Mouse (Mus musculus) midbrain, embryonic 14.5 days (tissue): ENCODE results near the gene Farsb. TPM values are rescaled to one million over a fixed set of nuclear protein-coding genes. Genes with fewer than 3 reads are reported as not detected.

Experiments used
- ATAC-seq: fragments of 200-750 bp; cut with Nextera tagmentation; 2 replicates; pipeline ENCODE4 v1.8.0; 2017; ENCODE audit warnings: moderate number of reproducible peaks, moderate library complexity; ENCODE audit not compliant: low FRiP score, low TSS enrichment
- DNase-seq: peaks from one replicate; pipeline ENCODE4 v3.0.0-alpha.2; 2015
- H3K27ac ChIP-seq: fragments of 300-500 bp; sonication (generic); replicated peaks from 2 replicates; pipeline ENCODE4 v1.5.1; 2014; ENCODE audit warnings: mild to moderate bottlenecking, low read depth, low read length, moderate library complexity
- H3K27me3 ChIP-seq: fragments of 300-500 bp; sonication (generic); 2 replicates; pipeline ENCODE4 v1.6.1; 2014; ENCODE audit warnings: low read length, control low read depth, mixed read lengths; ENCODE audit not compliant: control insufficient read depth, insufficient read depth
- H3K36me3 ChIP-seq: fragments of 300-500 bp; sonication (generic); 2 replicates; pipeline ENCODE4 v1.6.1; 2014; ENCODE audit warnings: low read length, control low read depth; ENCODE audit not compliant: control insufficient read depth, insufficient read depth
- H3K4me1 ChIP-seq: fragments of 300-500 bp; sonication (generic); 2 replicates; pipeline ENCODE4 v1.6.1; 2014; ENCODE audit warnings: mild to moderate bottlenecking, antibody characterized with exemption, low read length, control low read depth; ENCODE audit not compliant: control insufficient read depth, insufficient read depth
- H3K4me2 ChIP-seq: fragments of 300-500 bp; sonication (generic); 2 replicates; pipeline ENCODE4 v1.6.1; 2014; ENCODE audit warnings: mild to moderate bottlenecking, low read length, moderate library complexity
- H3K4me3 ChIP-seq: fragments of 300-500 bp; sonication (generic); replicated peaks from 2 replicates; pipeline ENCODE4 v1.5.1; 2014; ENCODE audit warnings: low read depth, low read length
- H3K9ac ChIP-seq: fragments of 300-500 bp; sonication (generic); replicated peaks from 2 replicates; pipeline ENCODE4 v1.6.1; 2014; ENCODE audit warnings: mild to moderate bottlenecking, low read length, moderate library complexity
- H3K9me3 ChIP-seq: fragments of 300-500 bp; sonication (generic); 2 replicates; pipeline ENCODE4 v1.6.1; 2016; ENCODE audit warnings: low read length, control low read depth, mixed read lengths; ENCODE audit not compliant: control insufficient read depth
- WGBS: fragments of 180-500 bp; shearing (Covaris S2); extraction: QIAGEN DNeasy Blood & Tissue Kit; methylation state at CpG from one replicate; pipeline ENCODE4 v1.1.7; 2014; 5-methylcytosine and 5-hydroxymethylcytosine counted together
- polyA plus RNA-seq: library from polyadenylated mRNA; unstranded; fragments of >200 nt; fragmentation: Nextera tagmentation; extraction: Ambion mirVana; gene quantifications from 2 replicates; pipeline ENCODE4 v1.2.1, GENCODE M21; 2014

The Farsb gene
- polyA plus RNA-seq, 1 experiment from 2014 or later, result 168 TPM

- no peak for ATAC-seq
- Histone ChIP-seq H3K9ac (no peak overlapping the region), H3K4me1 (no peaks in the 10 kb centered on the region)
Measured at GRCm38 (mm10) chr1:78452544-78452943, 36.2 kb downstream of the Farsb start.

GRCm38 (mm10) chr1:78451070-78451854, 37.4 kb downstream of the Farsb start:
- Histone ChIP-seq H3K36me3 (peaks cover 43% of the 10 kb centered on the region), H3K27me3 (no peaks in the 10 kb centered on the region), H3K9me3 (no peaks in the 10 kb centered on the region), H3K4me2 (no peak overlapping the region), H3K9ac (no peak overlapping the region), H3K27ac (no peak overlapping the region), H3K4me1 (no peaks in the 10 kb centered on the region), H3K4me3 (no peak overlapping the region)
- WGBS, result 79% methylated on average over 12 of the region's 12 CpGs
- ATAC-seq (no peak), DNase-seq (no peak)

More at GRCm38 (mm10) chr1:78452544-78452943, 36.2 kb downstream of the Farsb start:
- Histone ChIP-seq H3K4me3 (no peak overlapping the region), H3K9me3 (no peaks in the 10 kb centered on the region), H3K27me3 (no peaks in the 10 kb centered on the region), H3K27ac (no peak overlapping the region), H3K4me2 (no peak overlapping the region), H3K36me3 (peaks cover 48% of the 10 kb centered on the region)
- WGBS, result 91% methylated on average over 6 of the region's 6 CpGs
- no peak for DNase-seq

- H3K4me3 ChIP-seq, result no peak overlapping the region
- no peaks in the 10 kb centered on the region for H3K4me1 ChIP-seq
- no peaks in the 10 kb centered on the region for H3K9me3 ChIP-seq
- no peak for DNase-seq
- ATAC-seq, result no peak
- no peaks in the 10 kb centered on the region for H3K27me3 ChIP-seq
- WGBS, result 60% methylated on average over 1 of the region's 1 CpGs
- H3K36me3 ChIP-seq, result peaks cover 45% of the 10 kb centered on the region
- no peak overlapping the region for H3K27ac ChIP-seq
- H3K9ac ChIP-seq, result no peak overlapping the region
- H3K4me2 ChIP-seq, result no peak overlapping the region
Measured at GRCm38 (mm10) chr1:78448091-78448490, 40.6 kb downstream of the Farsb start.

GRCm38 (mm10) chr1:78446742-78447141, 42.0 kb downstream of the Farsb start:
- Histone ChIP-seq H3K27ac (no peak overlapping the region), H3K4me1 (no peaks in the 10 kb centered on the region), H3K27me3 (no peaks in the 10 kb centered on the region), H3K9ac (no peak overlapping the region), H3K4me3 (no peak overlapping the region), H3K9me3 (no peaks in the 10 kb centered on the region), H3K36me3 (peaks cover 50% of the 10 kb centered on the region), H3K4me2 (no peak overlapping the region)
- no peak for ATAC-seq
- WGBS, result 94% methylated on average over 6 of the region's 6 CpGs
- no peak for DNase-seq

- Histone ChIP-seq H3K4me2 (no peak overlapping the region), H3K36me3 (peaks cover 48% of the 10 kb centered on the region), H3K27me3 (no peaks in the 10 kb centered on the region), H3K9ac (no peak overlapping the region), H3K4me1 (no peaks in the 10 kb centered on the region), H3K27ac (no peak overlapping the region), H3K4me3 (no peak overlapping the region), H3K9me3 (no peaks in the 10 kb centered on the region)
- ATAC-seq, result no peak
- DNase-seq, result no peak
- WGBS, result 91% methylated on average over 8 of the region's 8 CpGs
Measured at GRCm38 (mm10) chr1:78446232-78446631, 42.5 kb downstream of the Farsb start.

- H3K36me3 ChIP-seq, result peaks cover 45% of the 10 kb centered on the region
- no peaks in the 10 kb centered on the region for H3K27me3 ChIP-seq
- 96% methylated on average over 7 of the region's 7 CpGs for WGBS
- no peak overlapping the region for H3K4me2 ChIP-seq
- H3K9ac ChIP-seq, result no peak overlapping the region
- no peak overlapping the region for H3K27ac ChIP-seq
- H3K9me3 ChIP-seq, result no peaks in the 10 kb centered on the region
- ATAC-seq (no peak), DNase-seq (no peak)
- H3K4me1 ChIP-seq, result no peaks in the 10 kb centered on the region
- no peak overlapping the region for H3K4me3 ChIP-seq
Measured at GRCm38 (mm10) chr1:78443056-78443455, 45.6 kb downstream of the Farsb start.

- no peak for ATAC-seq
- Histone ChIP-seq H3K27ac (no peak overlapping the region), H3K4me3 (no peak overlapping the region), H3K4me2 (no peak overlapping the region), H3K9me3 (no peaks in the 10 kb centered on the region), H3K27me3 (no peaks in the 10 kb centered on the region), H3K4me1 (no peaks in the 10 kb centered on the region), H3K36me3 (peaks cover 45% of the 10 kb centered on the region), H3K9ac (no peak overlapping the region)
- 95% methylated on average over 8 of the region's 8 CpGs for WGBS
- DNase-seq, result no peak
Measured at GRCm38 (mm10) chr1:78440716-78441115, 48.0 kb downstream of the Farsb start.

GRCm38 (mm10) chr1:78437150-78437549, 51.5 kb downstream of the Farsb start:
- H3K36me3 ChIP-seq, result peaks cover 17% of the 10 kb centered on the region
- H3K4me2 ChIP-seq, result no peak overlapping the region
- DNase-seq (no peak), ATAC-seq (no peak)
- no peak overlapping the region for H3K27ac ChIP-seq
- H3K4me3 ChIP-seq, result no peak overlapping the region
- H3K9me3 ChIP-seq, result no peaks in the 10 kb centered on the region
- 80% methylated on average over 3 of the region's 3 CpGs for WGBS
- no peaks in the 10 kb centered on the region for H3K27me3 ChIP-seq
- H3K4me1 ChIP-seq, result no peaks in the 10 kb centered on the region
- no peak overlapping the region for H3K9ac ChIP-seq

- Histone ChIP-seq H3K36me3 (peaks cover 15% of the 10 kb centered on the region; the same call in 1 of the 2 replicates), H3K27me3 (no peaks in the 10 kb centered on the region), H3K9ac (no peak overlapping the region), H3K9me3 (no peaks in the 10 kb centered on the region), H3K27ac (no peak overlapping the region), H3K4me1 (no peaks in the 10 kb centered on the region), H3K4me2 (no peak overlapping the region), H3K4me3 (no peak overlapping the region)
- DNase-seq, result no peak
- 100% methylated on average over 1 of the region's 1 CpGs for WGBS
- ATAC-seq, result no peak
Measured at GRCm38 (mm10) chr1:78436445-78436844, 52.3 kb downstream of the Farsb start.
